Mouse (Mus musculus) olfactory bulb, adult 2 months (tissue): ENCODE data around the gene Thtpa.

ENCODE experiments used
- CTCF ChIP-seq: fragments of 200-500 bp; IDR thresholded peaks from 2 replicates; pipeline ENCODE4 v1.5.1; 2012; ENCODE audit warnings: low read depth, mild to moderate bottlenecking, low read length, moderate library complexity; ENCODE audit not compliant: insufficient read depth
- POLR2A ChIP-seq: fragments of 200-500 bp; IDR thresholded peaks from 2 replicates; pipeline ENCODE4 v1.6.1; 2012; ENCODE audit warnings: mild to moderate bottlenecking, low read depth, low read length, moderate library complexity; ENCODE audit not compliant: insufficient read depth

- no peak for TF ChIP-seq CTCF
- TF ChIP-seq POLR2A: no peak
Measured at GRCm38 (mm10) chr14:55076224-55076623, 18.4 kb upstream of the Thtpa start.
